Mouse (Mus musculus): ENCODE measurements at regions not wholly inside any gene's neighbourhood (a gene's known extent, or its start where the extent isn't known, plus 50 kb on each side); places are given as distances from the start of the nearest gene placed in this dataset.

DNA sequence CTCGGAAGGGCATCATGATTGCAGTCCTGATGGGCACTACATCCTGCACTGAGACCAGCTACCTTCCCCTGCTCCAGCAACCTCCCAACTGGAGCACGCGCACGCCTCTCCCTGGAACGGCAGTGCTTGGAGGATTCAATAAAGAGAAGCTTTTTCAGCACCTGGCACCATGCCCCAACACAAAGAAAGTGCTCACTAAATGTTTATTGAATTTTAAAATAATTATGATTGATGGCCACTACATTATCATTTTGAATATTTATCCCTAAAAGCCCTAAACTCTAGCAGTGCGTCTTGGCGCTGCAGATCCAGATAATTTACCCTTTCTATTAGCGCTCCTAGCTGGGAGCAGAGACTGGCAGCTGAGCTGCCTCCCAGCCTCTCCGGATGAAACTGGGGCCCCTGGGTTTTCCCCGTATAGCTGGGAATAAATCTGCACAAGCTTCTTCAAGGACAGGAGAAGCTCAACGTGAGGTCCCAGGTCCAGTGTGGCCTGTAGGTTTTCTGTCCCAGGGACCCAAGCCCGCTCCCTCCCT, 364.9 kb downstream of the Vrk1 start:
- no peak for TF ChIP-seq GATA1 (IDR thresholded peaks at IDR 0.05; ENCODE audit: low read length)
- TF ChIP-seq TAL1 (IDR thresholded peaks at IDR 0.05; ENCODE audit: low read length): no peak
- Histone ChIP-seq H3K36me3 (ENCODE audit: control insufficient read depth) (no peaks in the 10 kb centered on the region), H3K4me3 (replicated peaks) (no peak overlapping the region), H3K9me3 (ENCODE audit: control insufficient read depth, low read length) (0 out of 2 replicates have a peak, but pooled peaks cover 4% of the 10 kb centered on the region), H3K27me3 (ENCODE audit: control insufficient read depth) (peaks cover 4% of the 10 kb centered on the region; the same call in 1 of the 2 replicates), H3K4me1 (ENCODE audit: control insufficient read depth) (no peaks in the 10 kb centered on the region)

DNA sequence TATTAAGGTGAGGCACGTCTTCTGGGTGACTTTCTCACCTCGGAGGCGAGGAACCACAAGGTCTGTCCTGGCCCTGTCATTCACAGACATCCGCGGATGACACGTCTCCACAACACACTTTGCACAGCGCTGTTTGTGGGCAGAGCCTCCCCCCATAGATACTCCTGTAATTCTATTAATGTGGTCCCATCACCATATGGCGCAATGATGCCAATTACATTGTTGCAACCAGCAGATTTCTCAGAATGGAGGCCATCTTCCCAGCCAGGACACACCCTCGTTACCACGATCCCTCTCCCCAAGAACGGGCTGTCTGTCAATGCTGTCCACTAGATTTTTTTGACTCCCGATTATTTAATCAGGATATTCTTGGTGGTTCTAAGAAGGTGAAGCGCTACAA, 365.9 kb downstream of the Vrk1 start:
- H3K36me3 ChIP-seq (ENCODE audit: control insufficient read depth): no peaks in the 10 kb centered on the region
- H3K4me1 ChIP-seq (ENCODE audit: control insufficient read depth): no peaks in the 10 kb centered on the region
- no peak for TF ChIP-seq GATA1 (IDR thresholded peaks at IDR 0.05; ENCODE audit: low read length)
- no peak for TF ChIP-seq TAL1 (IDR thresholded peaks at IDR 0.05; ENCODE audit: low read length)
- peaks cover 4% of the 10 kb centered on the region; the same call in 1 of the 2 replicates for H3K27me3 ChIP-seq (ENCODE audit: control insufficient read depth)
- H3K4me3 ChIP-seq (replicated peaks): no peak overlapping the region
- H3K9me3 ChIP-seq (ENCODE audit: control insufficient read depth, low read length): 0 out of 2 replicates have a peak, but pooled peaks cover 4% of the 10 kb centered on the region

GRCm38 (mm10) chr12:106376783-106377182, 366.8 kb downstream of the Vrk1 start:
- TF ChIP-seq GATA1 (IDR thresholded peaks at IDR 0.05; ENCODE audit: low read length): no peak
- TF ChIP-seq TAL1 (IDR thresholded peaks at IDR 0.05; ENCODE audit: low read length): no peak
- H3K4me1 ChIP-seq (ENCODE audit: control insufficient read depth): no peaks in the 10 kb centered on the region
- peaks cover 4% of the 10 kb centered on the region; the same call in 1 of the 2 replicates for H3K27me3 ChIP-seq (ENCODE audit: control insufficient read depth)
- H3K36me3 ChIP-seq (ENCODE audit: control insufficient read depth): no peaks in the 10 kb centered on the region
- no peak overlapping the region for H3K4me3 ChIP-seq (replicated peaks)
- 0 out of 2 replicates have a peak, but pooled peaks cover 4% of the 10 kb centered on the region for H3K9me3 ChIP-seq (ENCODE audit: control insufficient read depth, low read length)

DNA sequence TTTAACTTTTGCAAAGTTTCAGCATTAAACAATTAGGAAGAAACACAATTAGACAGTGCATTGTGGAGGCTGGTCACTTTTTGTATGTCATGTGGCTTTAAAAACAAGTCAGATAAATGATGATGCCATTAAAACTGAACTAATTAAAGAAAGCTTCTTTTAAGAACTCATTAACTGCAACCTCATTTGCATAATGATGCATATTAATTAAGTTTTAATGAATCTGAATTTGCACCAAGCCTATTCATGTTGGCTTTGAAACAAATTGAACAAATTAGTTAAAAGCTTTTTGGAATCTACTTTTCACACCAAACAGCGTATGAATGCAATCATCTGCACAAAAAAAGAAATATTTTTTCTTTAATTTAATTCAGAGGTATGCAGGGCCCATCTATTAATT, 367.3 kb downstream of the Vrk1 start:
- TF ChIP-seq TAL1 (IDR thresholded peaks at IDR 0.05; ENCODE audit: low read length) (no peak), GATA1 (IDR thresholded peaks at IDR 0.05; ENCODE audit: low read length) (no peak)
- Histone ChIP-seq H3K36me3 (ENCODE audit: control insufficient read depth) (no peaks in the 10 kb centered on the region), H3K9me3 (ENCODE audit: control insufficient read depth, low read length) (0 out of 2 replicates have a peak, but pooled peaks cover 4% of the 10 kb centered on the region), H3K27me3 (ENCODE audit: control insufficient read depth) (peaks cover 4% of the 10 kb centered on the region; the same call in 1 of the 2 replicates), H3K4me3 (replicated peaks) (no peak overlapping the region), H3K4me1 (ENCODE audit: control insufficient read depth) (no peaks in the 10 kb centered on the region)

- no peaks in the 10 kb centered on the region for H3K36me3 ChIP-seq (ENCODE audit: control insufficient read depth)
- TF ChIP-seq GATA1 (IDR thresholded peaks at IDR 0.05; ENCODE audit: low read length): no peak
- TF ChIP-seq TAL1 (IDR thresholded peaks at IDR 0.05; ENCODE audit: low read length): no peak
- 0 out of 2 replicates have a peak, but pooled peaks cover 2% of the 10 kb centered on the region for H3K9me3 ChIP-seq (ENCODE audit: control insufficient read depth, low read length)
- H3K27me3 ChIP-seq (ENCODE audit: control insufficient read depth): peaks cover 4% of the 10 kb centered on the region; the same call in 1 of the 2 replicates
- no peaks in the 10 kb centered on the region for H3K4me1 ChIP-seq (ENCODE audit: control insufficient read depth)
- H3K4me3 ChIP-seq (replicated peaks): no peak overlapping the region
These were observed 367.7 kb downstream of the Vrk1 start for GRCm38 (mm10) chr12:106377761-106378160.

DNA sequence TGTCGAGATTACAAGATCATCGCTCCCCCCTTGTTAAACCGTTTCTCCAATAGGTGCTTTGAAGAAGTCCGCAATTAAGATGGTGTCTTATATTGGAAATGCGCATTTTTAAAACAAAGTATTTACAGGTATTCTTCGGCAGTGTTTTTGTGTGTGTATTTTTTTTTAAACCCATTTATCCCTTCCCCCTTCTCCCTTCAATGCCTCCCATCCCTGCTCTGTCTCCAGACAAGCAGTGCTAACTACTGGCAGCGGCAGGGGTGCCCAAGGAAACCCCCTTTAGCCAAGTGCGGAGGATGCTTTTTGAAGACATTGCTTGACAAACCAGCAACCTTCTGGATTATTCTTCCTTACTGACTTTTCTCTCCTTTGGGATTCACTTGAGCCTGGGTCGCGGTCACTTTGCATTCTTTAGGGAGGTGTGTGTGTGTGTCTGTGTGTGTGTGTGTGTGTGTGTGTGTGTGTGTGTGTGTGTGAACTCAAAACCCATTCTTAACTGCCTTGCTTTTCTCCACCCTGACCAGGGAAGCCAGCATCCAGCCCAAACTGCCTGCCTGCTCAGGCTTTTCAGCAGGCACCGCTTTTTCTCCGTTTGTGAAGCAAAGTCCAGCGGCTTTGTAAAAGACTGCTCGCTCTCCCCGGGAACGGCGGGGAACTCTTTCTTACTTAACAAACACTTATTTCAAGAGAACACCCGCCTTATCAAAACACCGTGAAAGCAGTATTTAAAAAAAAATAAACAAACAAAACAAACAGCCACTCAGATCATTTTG, 368.5 kb downstream of the Vrk1 start:
- peaks cover 4% of the 10 kb centered on the region; the same call in 1 of the 2 replicates for H3K27me3 ChIP-seq (ENCODE audit: control insufficient read depth)
- TF ChIP-seq TAL1 (IDR thresholded peaks at IDR 0.05; ENCODE audit: low read length) (no peak), GATA1 (IDR thresholded peaks at IDR 0.05; ENCODE audit: low read length) (no peak)
- H3K36me3 ChIP-seq (ENCODE audit: control insufficient read depth): no peaks in the 10 kb centered on the region
- H3K9me3 ChIP-seq (ENCODE audit: control insufficient read depth, low read length): peaks cover 2% of the 10 kb centered on the region; the same call in 1 of the 2 replicates
- H3K4me3 ChIP-seq (replicated peaks): no peak overlapping the region
- H3K4me1 ChIP-seq (ENCODE audit: control insufficient read depth): no peaks in the 10 kb centered on the region

- Histone ChIP-seq H3K9me3 (ENCODE audit: control insufficient read depth, low read length) (peaks cover 5% of the 10 kb centered on the region; the same call in 1 of the 2 replicates), H3K4me1 (ENCODE audit: control insufficient read depth) (no peaks in the 10 kb centered on the region), H3K36me3 (ENCODE audit: control insufficient read depth) (no peaks in the 10 kb centered on the region), H3K4me3 (replicated peaks) (no peak overlapping the region), H3K27me3 (ENCODE audit: control insufficient read depth) (peaks cover 4% of the 10 kb centered on the region; the same call in 1 of the 2 replicates)
- no peak for TF ChIP-seq GATA1 (IDR thresholded peaks at IDR 0.05; ENCODE audit: low read length)
- no peak for TF ChIP-seq TAL1 (IDR thresholded peaks at IDR 0.05; ENCODE audit: low read length)
These were observed 369.1 kb downstream of the Vrk1 start for GRCm38 (mm10) chr12:106379151-106379594.

DNA sequence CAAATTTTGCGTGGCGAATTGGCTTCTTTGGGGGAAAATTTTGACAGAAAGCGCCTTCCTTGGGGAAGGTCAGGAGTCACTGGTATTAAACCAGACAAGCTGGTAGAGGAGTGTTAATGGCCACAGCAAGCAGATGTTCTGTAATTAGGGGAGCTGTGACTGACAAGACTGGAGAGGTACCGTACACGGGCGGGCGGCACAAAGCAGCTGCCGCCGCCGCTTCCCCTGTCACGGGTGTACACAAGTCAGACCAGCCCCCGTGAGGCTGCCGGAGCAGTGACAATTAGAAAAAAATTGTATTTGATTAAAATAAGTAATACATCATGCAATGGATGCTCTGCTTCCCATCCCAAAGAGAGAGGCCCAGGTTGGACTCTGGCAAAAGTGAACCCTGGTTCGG, 369.8 kb downstream of the Vrk1 start:
- TF ChIP-seq GATA1 (IDR thresholded peaks at IDR 0.05; ENCODE audit: low read length) (no peak), TAL1 (IDR thresholded peaks at IDR 0.05; ENCODE audit: low read length) (no peak)
- Histone ChIP-seq H3K36me3 (ENCODE audit: control insufficient read depth) (no peaks in the 10 kb centered on the region), H3K9me3 (ENCODE audit: control insufficient read depth, low read length) (peaks cover 3% of the 10 kb centered on the region; the same call in 1 of the 2 replicates), H3K27me3 (ENCODE audit: control insufficient read depth) (peaks cover 4% of the 10 kb centered on the region; the same call in 1 of the 2 replicates), H3K4me3 (replicated peaks) (no peak overlapping the region), H3K4me1 (ENCODE audit: control insufficient read depth) (no peaks in the 10 kb centered on the region)

DNA sequence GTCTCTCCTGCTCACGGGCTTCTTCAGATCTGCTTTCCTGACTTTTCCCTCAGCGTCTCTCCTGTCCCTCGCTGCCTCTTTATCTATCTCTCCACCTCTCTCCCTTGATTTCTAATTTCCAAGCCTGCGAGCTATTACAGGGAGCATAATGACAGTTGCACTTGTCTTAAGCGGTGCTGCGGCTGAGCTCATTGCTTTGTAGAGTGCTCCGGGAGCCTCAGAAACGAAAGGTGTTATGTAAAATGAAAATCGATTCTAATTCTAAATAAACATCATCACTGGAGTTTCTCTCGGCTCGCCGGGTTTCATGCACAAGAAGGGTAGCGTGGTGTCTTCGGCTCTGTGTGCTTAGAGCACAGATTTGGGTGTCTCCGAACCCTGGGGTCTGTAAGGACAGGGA, 371.8 kb downstream of the Vrk1 start:
- H3K4me1 ChIP-seq (ENCODE audit: control insufficient read depth): no peaks in the 10 kb centered on the region
- peaks cover 8% of the 10 kb centered on the region; the same call in 1 of the 2 replicates for H3K9me3 ChIP-seq (ENCODE audit: control insufficient read depth, low read length)
- TF ChIP-seq TAL1 (IDR thresholded peaks at IDR 0.05; ENCODE audit: low read length) (no peak), GATA1 (IDR thresholded peaks at IDR 0.05; ENCODE audit: low read length) (no peak)
- H3K27me3 ChIP-seq (ENCODE audit: control insufficient read depth): peaks cover 4% of the 10 kb centered on the region; the same call in 1 of the 2 replicates
- H3K4me3 ChIP-seq (replicated peaks): no peak overlapping the region
- no peaks in the 10 kb centered on the region for H3K36me3 ChIP-seq (ENCODE audit: control insufficient read depth)
